Mouse (Mus musculus): ENCODE measurements around the gene Krt32. TPM values are rescaled to one million over a fixed set of nuclear protein-coding genes. Genes with fewer than 3 reads are reported as not detected.
A peak's percentile ranks its signal among the peaks of the same experiment; 100 is the strongest.

Gene Krt32
- polyA plus RNA-seq, 1 experiment from 2014 or later = not detected

- Histone ChIP-seq H3K36me3 (ENCODE audit: control insufficient read depth, insufficient read depth) (no peaks in the 10 kb centered on the region), H3K9ac (ENCODE audit: low read depth, low read length) (no peak overlapping the region), H3K4me2 (replicated peaks; ENCODE audit: low read depth) (no peak overlapping the region), H3K27me3 (replicated peaks; ENCODE audit: control insufficient read depth, insufficient read depth, low read length) (no peaks in the 10 kb centered on the region), H3K4me1 (replicated peaks; ENCODE audit: control insufficient read depth, insufficient read depth, low read length) (no peaks in the 10 kb centered on the region), H3K27ac (ENCODE audit: low read depth, low read length) (no peak overlapping the region), H3K4me3 (ENCODE audit: low read depth, low read length) (no peak overlapping the region), H3K9me3 (ENCODE audit: control insufficient read depth) (no peaks in the 10 kb centered on the region)
- ATAC-seq = 0 out of 2 replicates have a peak, but pooled peaks have one; percentile 6
- 70% methylated on average over 9 of the region's 9 CpGs for WGBS
- no peak for TF ChIP-seq CTCF (IDR thresholded peaks at IDR 0.05; ENCODE audit: low read depth)
Observed at GRCm38 (mm10) chr11:100097819-100098218, 9.8 kb upstream of the Krt32 start.

DNA sequence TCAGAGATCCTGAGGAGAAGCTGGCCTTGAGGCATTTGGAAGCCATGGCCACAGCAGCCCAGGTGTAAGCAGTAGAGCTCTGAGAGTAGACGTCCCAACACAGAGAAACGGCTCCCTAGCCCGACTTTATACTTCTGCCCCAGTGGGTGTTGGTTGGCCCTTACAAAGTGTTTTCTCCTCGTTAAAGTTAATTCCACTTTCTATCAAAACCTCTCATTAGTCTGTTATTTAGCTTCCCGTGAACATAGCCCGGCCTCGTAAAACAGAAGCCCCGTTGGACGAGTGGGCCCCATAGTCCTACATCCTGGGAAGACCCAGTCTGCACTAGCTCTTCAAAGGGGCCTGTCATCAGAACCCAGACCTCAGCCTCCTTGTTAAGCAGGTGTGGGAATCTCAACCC lies 8.1 kb upstream of the Krt32 start, which contains the start of gene Krt35:
Gene Krt35 (minus strand): TSS at position 101 of the 400 bp plus-strand sequence.
- no peak for TF ChIP-seq CTCF (IDR thresholded peaks at IDR 0.05; ENCODE audit: low read depth)
- Histone ChIP-seq H3K4me1 (replicated peaks; ENCODE audit: control insufficient read depth, insufficient read depth, low read length) (no peaks in the 10 kb centered on the region), H3K4me3 (ENCODE audit: low read depth, low read length) (no peak within 1 kb of the TSS), H3K27ac (ENCODE audit: low read depth, low read length) (no peak within 1 kb of the TSS), H3K27me3 (replicated peaks; ENCODE audit: control insufficient read depth, insufficient read depth, low read length) (no peaks in the 10 kb centered on the region), H3K9ac (ENCODE audit: low read depth, low read length) (no peak within 1 kb of the TSS), H3K4me2 (replicated peaks; ENCODE audit: low read depth) (no peak within 1 kb of the TSS), H3K36me3 (ENCODE audit: control insufficient read depth, insufficient read depth) (no peaks in the 10 kb centered on the region), H3K9me3 (ENCODE audit: control insufficient read depth) (no peaks in the 10 kb centered on the region)
- ATAC-seq = no peak
- WGBS = 83% methylated on average over 9 of the region's 9 CpGs

DNA sequence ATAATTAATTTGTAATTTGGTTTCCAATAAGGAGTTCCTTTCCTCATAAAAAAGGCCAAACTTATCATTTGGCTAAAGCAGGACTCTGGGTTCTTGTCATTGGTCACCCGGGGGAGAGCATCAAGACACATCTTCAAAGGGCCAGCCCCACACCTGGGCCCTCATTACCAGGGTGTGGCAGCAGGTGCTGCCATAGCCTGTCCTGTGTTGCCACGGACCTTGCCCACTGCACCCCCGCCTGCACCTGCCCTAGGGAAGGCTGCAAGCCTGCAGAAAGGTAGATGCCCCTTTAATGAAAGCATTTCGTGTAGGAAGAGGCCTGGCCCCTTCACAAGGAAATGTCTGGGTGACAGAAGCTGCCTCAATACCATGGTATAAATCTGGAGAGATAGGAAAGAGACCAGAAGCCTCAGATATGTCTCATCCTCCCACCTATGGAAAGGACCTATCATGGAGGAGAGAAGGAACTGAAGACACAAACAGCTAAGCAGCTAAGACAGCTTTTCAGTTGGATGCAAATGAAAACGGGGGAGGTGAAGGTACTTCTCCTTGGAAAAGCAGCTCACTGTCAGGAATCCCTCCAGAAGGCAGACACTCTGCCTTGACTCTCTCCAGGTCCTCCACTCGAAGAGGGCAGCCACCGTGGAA lies 476 bp upstream of the Krt32 start:
- Histone ChIP-seq H3K4me1 (replicated peaks; ENCODE audit: control insufficient read depth, insufficient read depth, low read length) (no peaks in the 10 kb centered on the region), H3K27me3 (replicated peaks; ENCODE audit: control insufficient read depth, insufficient read depth, low read length) (no peaks in the 10 kb centered on the region), H3K9ac (ENCODE audit: low read depth, low read length) (no peak overlapping the region), H3K9me3 (ENCODE audit: control insufficient read depth) (no peaks in the 10 kb centered on the region), H3K36me3 (ENCODE audit: control insufficient read depth, insufficient read depth) (no peaks in the 10 kb centered on the region), H3K27ac (ENCODE audit: low read depth, low read length) (no peak overlapping the region), H3K4me3 (ENCODE audit: low read depth, low read length) (no peak overlapping the region), H3K4me2 (replicated peaks; ENCODE audit: low read depth) (no peak overlapping the region)
- TF ChIP-seq CTCF (IDR thresholded peaks at IDR 0.05; ENCODE audit: low read depth) = 0 out of 2 replicates have a peak, but pooled peaks have one; percentile 3
- ATAC-seq = peak; percentile 93
- 43% methylated on average over 7 of the region's 7 CpGs for WGBS

- Histone ChIP-seq H3K4me1 (replicated peaks; ENCODE audit: control insufficient read depth, insufficient read depth, low read length) (0 out of 2 replicates have a peak, but pooled peaks cover 3% of the 10 kb centered on the region), H3K9me3 (ENCODE audit: control insufficient read depth) (no peaks in the 10 kb centered on the region), H3K27ac (ENCODE audit: low read depth, low read length) (no peak overlapping the region), H3K9ac (ENCODE audit: low read depth, low read length) (no peak overlapping the region), H3K36me3 (ENCODE audit: control insufficient read depth, insufficient read depth) (no peaks in the 10 kb centered on the region), H3K4me2 (replicated peaks; ENCODE audit: low read depth) (no peak overlapping the region), H3K27me3 (replicated peaks; ENCODE audit: control insufficient read depth, insufficient read depth, low read length) (no peaks in the 10 kb centered on the region), H3K4me3 (ENCODE audit: low read depth, low read length) (no peak overlapping the region)
- no peak for TF ChIP-seq CTCF (IDR thresholded peaks at IDR 0.05; ENCODE audit: low read depth)
- ATAC-seq = no peak
- WGBS = 72% methylated on average over 1 of the region's 1 CpGs
Observed at GRCm38 (mm10) chr11:100073873-100074272, 14.2 kb downstream of the Krt32 start.

DNA sequence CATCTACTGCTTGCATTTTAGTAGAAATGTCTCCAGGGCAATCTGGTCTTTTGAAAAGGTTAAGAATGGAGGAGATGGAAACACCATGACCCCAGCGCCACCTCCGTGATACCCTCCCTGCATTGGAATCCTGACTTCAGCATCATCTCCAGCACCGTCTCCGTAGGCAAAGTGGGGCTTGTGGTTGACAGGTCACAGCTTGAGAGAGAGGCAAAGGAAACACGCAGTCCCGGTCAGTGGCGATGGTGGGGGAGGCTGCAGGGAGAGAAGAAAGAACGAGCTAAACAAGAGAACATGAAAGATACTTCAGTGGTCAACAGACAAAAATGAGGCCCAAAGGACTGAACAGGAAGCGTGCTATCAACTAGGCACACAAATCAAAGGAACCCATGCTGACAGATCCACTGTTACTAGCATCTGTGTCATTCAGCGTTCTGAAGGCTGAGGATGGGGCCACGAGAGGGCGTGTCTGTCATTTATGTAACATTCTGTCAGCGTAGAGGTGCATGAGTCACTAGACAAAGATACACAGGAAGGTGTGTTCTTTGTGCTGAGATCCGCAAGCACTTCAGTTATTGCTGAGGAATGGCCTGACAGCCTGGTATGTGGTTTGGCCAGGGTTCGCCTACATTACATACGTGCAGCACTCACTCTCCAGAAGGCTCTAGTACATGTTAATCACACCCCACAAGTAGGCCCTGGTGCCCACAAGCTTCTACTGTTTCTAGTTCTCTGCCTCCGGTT lies 20.6 kb downstream of the Krt32 start:
- Histone ChIP-seq H3K36me3 (ENCODE audit: control insufficient read depth, insufficient read depth) (no peaks in the 10 kb centered on the region), H3K9me3 (ENCODE audit: control insufficient read depth) (no peaks in the 10 kb centered on the region), H3K4me2 (replicated peaks; ENCODE audit: low read depth) (no peak overlapping the region), H3K4me3 (ENCODE audit: low read depth, low read length) (no peak overlapping the region), H3K27ac (ENCODE audit: low read depth, low read length) (no peak overlapping the region), H3K9ac (ENCODE audit: low read depth, low read length) (no peak overlapping the region), H3K4me1 (replicated peaks; ENCODE audit: control insufficient read depth, insufficient read depth, low read length) (no peaks in the 10 kb centered on the region; the same call in 1 of the 2 replicates), H3K27me3 (replicated peaks; ENCODE audit: control insufficient read depth, insufficient read depth, low read length) (no peaks in the 10 kb centered on the region)
- TF ChIP-seq CTCF (IDR thresholded peaks at IDR 0.05; ENCODE audit: low read depth) = peak; percentile 77
- ATAC-seq = peak; percentile 69
- WGBS = 56% methylated on average over 17 of the region's 17 CpGs

GRCm38 (mm10) chr11:100066236-100067010 lies 21.6 kb downstream of the Krt32 start:
- no peak overlapping the region for H3K4me2 ChIP-seq (replicated peaks; ENCODE audit: low read depth)
- H3K9me3 ChIP-seq (ENCODE audit: control insufficient read depth) = no peaks in the 10 kb centered on the region
- no peak overlapping the region for H3K4me3 ChIP-seq (ENCODE audit: low read depth, low read length)
- H3K4me1 ChIP-seq (replicated peaks; ENCODE audit: control insufficient read depth, insufficient read depth, low read length) = no peaks in the 10 kb centered on the region; the same call in 1 of the 2 replicates
- no peaks in the 10 kb centered on the region for H3K27me3 ChIP-seq (replicated peaks; ENCODE audit: control insufficient read depth, insufficient read depth, low read length)
- ATAC-seq = no peak
- 61% methylated on average over 12 of the region's 12 CpGs for WGBS
- no peaks in the 10 kb centered on the region for H3K36me3 ChIP-seq (ENCODE audit: control insufficient read depth, insufficient read depth)
- TF ChIP-seq CTCF (IDR thresholded peaks at IDR 0.05; ENCODE audit: low read depth) = no peak
- no peak overlapping the region for H3K9ac ChIP-seq (ENCODE audit: low read depth, low read length)
- H3K27ac ChIP-seq (ENCODE audit: low read depth, low read length) = no peak overlapping the region

All from intestine, postnatal 0 days (tissue).